Mouse (Mus musculus) heart, embryonic 15.5 days (tissue): ENCODE measurements at regions not wholly inside any gene's neighbourhood (a gene's known extent, or its start where the extent isn't known, plus 50 kb on each side); places are given as distances from the start of the nearest gene placed in this dataset.

Experiments
- ATAC-seq: fragments of 200-750 bp; cut with Nextera tagmentation; replicated peaks from 2 replicates; pipeline ENCODE4 v1.8.0; 2017; ENCODE audit warnings: low read depth, moderate TSS enrichment; ENCODE audit not compliant: insufficient number of reproducible peaks, insufficient read depth, low FRiP score
- H3K27ac ChIP-seq: fragments of 300-500 bp; sonication (generic); 2 replicates; pipeline ENCODE4 v1.5.1; 2015; ENCODE audit warnings: mild to moderate bottlenecking, inconsistent platforms
- H3K27me3 ChIP-seq: fragments of 300-500 bp; sonication (generic); 2 replicates; pipeline ENCODE4 v1.6.1; 2015; ENCODE audit warnings: inconsistent platforms
- H3K36me3 ChIP-seq: fragments of 300-500 bp; sonication (generic); 2 replicates; pipeline ENCODE4 v1.6.1; 2015; ENCODE audit warnings: mild to moderate bottlenecking, inconsistent platforms
- H3K4me1 ChIP-seq: fragments of 300-500 bp; sonication (generic); replicated peaks from 2 replicates; pipeline ENCODE4 v1.6.1; 2015; ENCODE audit warnings: inconsistent platforms
- H3K4me2 ChIP-seq: fragments of 300-500 bp; sonication (generic); 2 replicates; pipeline ENCODE4 v1.6.1; 2015; ENCODE audit warnings: inconsistent platforms, mild to moderate bottlenecking, moderate library complexity
- H3K4me3 ChIP-seq: fragments of 300-500 bp; sonication (generic); 2 replicates; pipeline ENCODE4 v1.5.1; 2015; ENCODE audit warnings: mild to moderate bottlenecking, inconsistent platforms
- H3K9ac ChIP-seq: fragments of 300-500 bp; sonication (generic); 2 replicates; pipeline ENCODE4 v1.6.1; 2015; ENCODE audit warnings: mild to moderate bottlenecking, inconsistent platforms
- H3K9me3 ChIP-seq: fragments of 300-500 bp; sonication (generic); replicated peaks from 2 replicates; pipeline ENCODE4 v1.6.1; 2016; ENCODE audit warnings: inconsistent platforms
- WGBS: fragments of 180-500 bp; shearing (Covaris S2); methylation state at CpG from one replicate; pipeline ENCODE4 v1.1.7; 2015; ENCODE audit warnings: mixed read lengths; 5-methylcytosine and 5-hydroxymethylcytosine counted together

GRCm38 (mm10) chr4:99574984-99575383 lies 81.1 kb upstream of the Foxd3 start:
- no peaks in the 10 kb centered on the region for H3K9me3 ChIP-seq
- WGBS: 47% methylated on average over 4 of the region's 4 CpGs
- no peaks in the 10 kb centered on the region for H3K36me3 ChIP-seq
- no peak overlapping the region for H3K4me3 ChIP-seq
- no peak overlapping the region for H3K4me2 ChIP-seq
- H3K9ac ChIP-seq: no peak overlapping the region
- H3K4me1 ChIP-seq: peaks cover 8% of the 10 kb centered on the region
- no peak overlapping the region for H3K27ac ChIP-seq
- H3K27me3 ChIP-seq: peaks cover 14% of the 10 kb centered on the region
- no peak for ATAC-seq

- no peaks in the 10 kb centered on the region for H3K36me3 ChIP-seq
- no peak overlapping the region for H3K4me3 ChIP-seq
- no peak overlapping the region for H3K4me2 ChIP-seq
- H3K9me3 ChIP-seq: no peaks in the 10 kb centered on the region
- H3K9ac ChIP-seq: no peak overlapping the region
- 78% methylated on average over 5 of the region's 5 CpGs for WGBS
- H3K27me3 ChIP-seq: no peaks in the 10 kb centered on the region
- H3K4me1 ChIP-seq: 0 out of 2 replicates have a peak, but pooled peaks cover 2% of the 10 kb centered on the region
- H3K27ac ChIP-seq: no peak overlapping the region
- ATAC-seq: no peak
These were observed 58.3 kb upstream of the Foxd3 start for GRCm38 (mm10) chr4:99597781-99598180.

DNA sequence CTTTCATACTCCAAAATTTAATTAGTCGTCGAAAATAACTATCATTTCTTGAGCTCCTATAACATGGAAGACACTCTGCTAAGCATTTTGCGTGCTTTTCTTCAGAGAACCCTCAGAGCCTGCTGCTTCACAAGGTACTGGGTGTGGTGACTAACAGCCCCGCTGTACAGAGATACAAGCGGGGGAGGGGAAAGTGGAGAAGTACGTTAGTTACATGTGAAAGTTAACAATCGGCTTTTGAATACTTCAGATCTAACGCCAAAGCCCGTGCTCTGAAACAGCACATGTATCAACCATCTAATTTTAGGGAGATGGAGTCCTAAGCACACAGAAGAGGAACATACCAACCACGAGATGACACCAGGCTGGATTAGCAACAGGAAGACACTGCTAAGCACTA lies 55.4 kb upstream of the Foxd3 start:
- peak overlapping the region; percentile 50 for H3K4me2 ChIP-seq
- no peaks in the 10 kb centered on the region for H3K36me3 ChIP-seq
- no peaks in the 10 kb centered on the region for H3K27me3 ChIP-seq
- no peak overlapping the region for H3K27ac ChIP-seq
- 0 out of 2 replicates have a peak, but pooled peaks cover 2% of the 10 kb centered on the region for H3K4me1 ChIP-seq
- no peaks in the 10 kb centered on the region for H3K9me3 ChIP-seq
- no peak overlapping the region for H3K9ac ChIP-seq
- WGBS: 33% methylated on average over 10 of the region's 10 CpGs
- no peak for ATAC-seq
- peak overlapping the region; percentile 22; the same call in 1 of the 2 replicates for H3K4me3 ChIP-seq

DNA sequence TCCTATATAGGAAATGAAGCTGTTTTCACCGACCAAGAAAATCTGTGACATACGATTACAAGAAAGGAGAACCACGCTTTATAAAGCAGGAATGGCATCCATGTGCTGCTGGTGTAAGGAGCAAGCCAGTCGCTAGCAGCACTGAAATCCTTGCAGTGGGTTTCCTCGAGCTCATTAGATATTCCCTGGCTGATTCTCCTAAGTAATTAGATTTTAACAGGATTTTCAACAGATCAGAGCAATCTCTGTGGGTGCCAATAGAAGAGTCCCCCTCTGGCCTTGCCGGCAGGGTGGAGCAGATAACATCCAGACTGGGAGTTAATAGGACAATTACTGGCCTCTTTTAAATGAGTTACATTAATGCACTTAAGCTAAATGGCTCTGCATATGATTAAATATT lies 54.6 kb upstream of the Foxd3 start:
- Histone ChIP-seq H3K36me3 (no peaks in the 10 kb centered on the region), H3K4me3 (no peak overlapping the region), H3K9ac (no peak overlapping the region), H3K4me1 (0 out of 2 replicates have a peak, but pooled peaks cover 2% of the 10 kb centered on the region), H3K27ac (no peak overlapping the region), H3K27me3 (no peaks in the 10 kb centered on the region), H3K9me3 (no peaks in the 10 kb centered on the region), H3K4me2 (0 out of 2 replicates have a peak overlapping the region, but pooled peaks have one; percentile 50)
- 44% methylated on average over 6 of the region's 6 CpGs for WGBS
- no peak for ATAC-seq
